Mouse (Mus musculus): ENCODE measurements around the gene Xlr5c. TPM values are rescaled to one million over a fixed set of nuclear protein-coding genes. Genes with fewer than 3 reads are reported as not detected.
A peak's percentile ranks its signal among the peaks of the same experiment; 100 is the strongest.
"Not testable (repeated sequence)": the region's sequence is repeated elsewhere in the genome, so short reads cannot be mapped to it uniquely, and the experiment has no call there.

Xlr5c gene
- polyA plus RNA-seq, 1 experiment from 2014 or later: 0.20 TPM

- TF ChIP-seq CTCF (IDR thresholded peaks at IDR 0.05; ENCODE audit: low read depth): no peak
- Histone ChIP-seq H3K4me2 (ENCODE audit: low read length) (no peak overlapping the region), H3K9me3 (replicated peaks; ENCODE audit: low read length) (no peaks in the 10 kb centered on the region), H3K27me3 (ENCODE audit: insufficient read depth, low read length) (no peaks in the 10 kb centered on the region), H3K36me3 (ENCODE audit: insufficient read depth, low read length) (no peaks in the 10 kb centered on the region), H3K4me1 (replicated peaks; ENCODE audit: insufficient read depth, low read length) (no peaks in the 10 kb centered on the region), H3K9ac (ENCODE audit: low read depth, low read length) (no peak overlapping the region), H3K27ac (no peak overlapping the region), H3K4me3 (replicated peaks; ENCODE audit: low read depth, low read length) (no peak overlapping the region)
- DNase-seq (ENCODE audit: low spot score): no peak
- 72% methylated on average over 3 of the region's 3 CpGs for WGBS
- ATAC-seq (replicated peaks; ENCODE audit: low FRiP score, low read depth): no peak
Measured at GRCm38 (mm10) chrX:73321029-73321428, 28.3 kb upstream of the Xlr5c start.

GRCm38 (mm10) chrX:73312522-73312921, 19.7 kb upstream of the Xlr5c start:
- ATAC-seq (replicated peaks; ENCODE audit: low FRiP score, low read depth) (no peak), DNase-seq (ENCODE audit: low spot score) (peak; percentile 47)
- H3K27me3 ChIP-seq (ENCODE audit: insufficient read depth, low read length): no peaks in the 10 kb centered on the region
- H3K36me3 ChIP-seq (ENCODE audit: insufficient read depth, low read length): no peaks in the 10 kb centered on the region
- H3K4me2 ChIP-seq (ENCODE audit: low read length): no peak overlapping the region
- no peaks in the 10 kb centered on the region for H3K9me3 ChIP-seq (replicated peaks; ENCODE audit: low read length)
- WGBS: 41% methylated on average over 3 of the region's 3 CpGs
- H3K4me3 ChIP-seq (replicated peaks; ENCODE audit: low read depth, low read length): no peak overlapping the region
- no peak overlapping the region for H3K27ac ChIP-seq
- no peak overlapping the region for H3K9ac ChIP-seq (ENCODE audit: low read depth, low read length)
- peak; percentile 59; the same call in 1 of the 2 replicates for TF ChIP-seq CTCF (IDR thresholded peaks at IDR 0.05; ENCODE audit: low read depth)
- H3K4me1 ChIP-seq (replicated peaks; ENCODE audit: insufficient read depth, low read length): no peaks in the 10 kb centered on the region

GRCm38 (mm10) chrX:73295745-73296144, 3.0 kb upstream of the Xlr5c start:
- H3K9me3 ChIP-seq (replicated peaks; ENCODE audit: low read length); H3K9ac ChIP-seq (ENCODE audit: low read depth, low read length); ATAC-seq (replicated peaks; ENCODE audit: low FRiP score, low read depth); H3K4me3 ChIP-seq (replicated peaks; ENCODE audit: low read depth, low read length); H3K27me3 ChIP-seq (ENCODE audit: insufficient read depth, low read length); DNase-seq (ENCODE audit: low spot score); H3K27ac ChIP-seq; H3K4me1 ChIP-seq (replicated peaks; ENCODE audit: insufficient read depth, low read length); H3K36me3 ChIP-seq (ENCODE audit: insufficient read depth, low read length); H3K4me2 ChIP-seq (ENCODE audit: low read length): not testable (repeated sequence)
- WGBS: 61% methylated on average over 6 of the region's 10 CpGs

- not testable (repeated sequence) for H3K4me2 ChIP-seq (ENCODE audit: low read length); H3K4me3 ChIP-seq (replicated peaks; ENCODE audit: low read depth, low read length); H3K36me3 ChIP-seq (ENCODE audit: insufficient read depth, low read length); DNase-seq (ENCODE audit: low spot score); ATAC-seq (replicated peaks; ENCODE audit: low FRiP score, low read depth); H3K27me3 ChIP-seq (ENCODE audit: insufficient read depth, low read length); H3K4me1 ChIP-seq (replicated peaks; ENCODE audit: insufficient read depth, low read length); H3K9ac ChIP-seq (ENCODE audit: low read depth, low read length); H3K27ac ChIP-seq; H3K9me3 ChIP-seq (replicated peaks; ENCODE audit: low read length)
- WGBS: 87% methylated on average over 14 of the region's 14 CpGs
Measured at GRCm38 (mm10) chrX:73265270-73265669, 27.5 kb downstream of the Xlr5c start, which contains the start of gene Xlr3c. Xlr3c (minus strand) TSS chrX:73265390.

- not testable (repeated sequence) for H3K9ac ChIP-seq (ENCODE audit: low read depth, low read length); H3K27me3 ChIP-seq (ENCODE audit: insufficient read depth, low read length); H3K27ac ChIP-seq; ATAC-seq (replicated peaks; ENCODE audit: low FRiP score, low read depth); H3K4me2 ChIP-seq (ENCODE audit: low read length); H3K9me3 ChIP-seq (replicated peaks; ENCODE audit: low read length); H3K4me1 ChIP-seq (replicated peaks; ENCODE audit: insufficient read depth, low read length); DNase-seq (ENCODE audit: low spot score); H3K4me3 ChIP-seq (replicated peaks; ENCODE audit: low read depth, low read length); H3K36me3 ChIP-seq (ENCODE audit: insufficient read depth, low read length)
- WGBS: 88% methylated on average over 1 of the region's 2 CpGs
Measured at GRCm38 (mm10) chrX:73262428-73262827, 30.3 kb downstream of the Xlr5c start.

- H3K27ac ChIP-seq; H3K36me3 ChIP-seq (ENCODE audit: insufficient read depth, low read length); H3K4me2 ChIP-seq (ENCODE audit: low read length); H3K9me3 ChIP-seq (replicated peaks; ENCODE audit: low read length); DNase-seq (ENCODE audit: low spot score); ATAC-seq (replicated peaks; ENCODE audit: low FRiP score, low read depth); H3K4me3 ChIP-seq (replicated peaks; ENCODE audit: low read depth, low read length); H3K9ac ChIP-seq (ENCODE audit: low read depth, low read length); H3K4me1 ChIP-seq (replicated peaks; ENCODE audit: insufficient read depth, low read length); H3K27me3 ChIP-seq (ENCODE audit: insufficient read depth, low read length): not testable (repeated sequence)
- 89% methylated on average over 13 of the region's 14 CpGs for WGBS
Measured at GRCm38 (mm10) chrX:73242821-73243325, 49.9 kb downstream of the Xlr5c start, which contains the start of gene Xlr4c. Xlr4c (minus strand) TSS chrX:73243130.

Other genes starting within 250 kb of the Xlr5c start
- gene Pnma3, start 228.2 kb downstream of the Xlr5c start, polyA plus RNA-seq (2015; fragmentation: Nextera tagmentation; extraction: Ambion mirVana): 0.04 and 0.06 TPM in 2 replicates
- 0.79 and 3.6 TPM in 2 replicates for gene Xlr4a, start 210.5 kb downstream of the Xlr5c start, polyA plus RNA-seq (2015; fragmentation: Nextera tagmentation; extraction: Ambion mirVana)
- 1.7 and 7.6 TPM in 2 replicates for gene Xlr3a, start 195.9 kb downstream of the Xlr5c start, polyA plus RNA-seq (2015; fragmentation: Nextera tagmentation; extraction: Ambion mirVana)
- 0.07 TPM in 1 of 2 replicates, not detected in the other for gene Gm14685, start 175.9 kb downstream of the Xlr5c start, polyA plus RNA-seq (2015; fragmentation: Nextera tagmentation; extraction: Ambion mirVana)
- gene Xlr5b, start 144.2 kb downstream of the Xlr5c start, polyA plus RNA-seq (2015; fragmentation: Nextera tagmentation; extraction: Ambion mirVana): 0.13 and 0.21 TPM in 2 replicates
- gene DXBay18, start 143.5 kb downstream of the Xlr5c start, polyA plus RNA-seq (2015; fragmentation: Nextera tagmentation; extraction: Ambion mirVana): not detected in 2 replicates
- not detected in 2 replicates for gene Spin2d, start 116.0 kb downstream of the Xlr5c start, polyA plus RNA-seq (2015; fragmentation: Nextera tagmentation; extraction: Ambion mirVana)
- gene Xlr3b, start 100.8 kb downstream of the Xlr5c start, polyA plus RNA-seq (2015; fragmentation: Nextera tagmentation; extraction: Ambion mirVana): 1.2 and 26.3 TPM in 2 replicates
- gene Xlr4b, start 78.6 kb downstream of the Xlr5c start, polyA plus RNA-seq (2015; fragmentation: Nextera tagmentation; extraction: Ambion mirVana): 2.8 TPM in 1 of 2 replicates, not detected in the other
- 15.1 and 16.6 TPM in 2 replicates for gene F8a, start 64.7 kb downstream of the Xlr5c start, polyA plus RNA-seq (2015; fragmentation: Nextera tagmentation; extraction: Ambion mirVana)
- 0.14 TPM in 1 of 2 replicates, not detected in the other for gene Xlr4c, start 49.8 kb downstream of the Xlr5c start, polyA plus RNA-seq (2015; fragmentation: Nextera tagmentation; extraction: Ambion mirVana)
- gene Xlr3c, start 27.6 kb downstream of the Xlr5c start, polyA plus RNA-seq (2015; fragmentation: Nextera tagmentation; extraction: Ambion mirVana): 0.09 TPM in 1 of 2 replicates, not detected in the other
- 0.16 TPM in 1 of 2 replicates, not detected in the other for gene Xlr5a, start within 50 bp of the Xlr5c start, polyA plus RNA-seq (2015; fragmentation: Nextera tagmentation; extraction: Ambion mirVana)
- not detected in 2 replicates for gene Gm45015, start 43.9 kb upstream of the Xlr5c start, polyA plus RNA-seq (2015; fragmentation: Nextera tagmentation; extraction: Ambion mirVana)
- gene Zfp275, start 49.6 kb upstream of the Xlr5c start, polyA plus RNA-seq (2015; fragmentation: Nextera tagmentation; extraction: Ambion mirVana): 5.4 and 6.0 TPM in 2 replicates
- gene Gm18336, start 105.8 kb upstream of the Xlr5c start, polyA plus RNA-seq (2015; fragmentation: Nextera tagmentation; extraction: Ambion mirVana): not detected in 2 replicates
- gene Zfp92, start 118.1 kb upstream of the Xlr5c start, polyA plus RNA-seq (2015; fragmentation: Nextera tagmentation; extraction: Ambion mirVana): 0.04 and 0.05 TPM in 2 replicates
- 0.12 and 0.18 TPM in 2 replicates for gene Trex2, start 142.4 kb upstream of the Xlr5c start, polyA plus RNA-seq (2015; fragmentation: Nextera tagmentation; extraction: Ambion mirVana)
- gene Haus7, start 166.1 kb upstream of the Xlr5c start, polyA plus RNA-seq (2015; fragmentation: Nextera tagmentation; extraction: Ambion mirVana): 40.3 and 49.3 TPM in 2 replicates
- 90.4 and 93.4 TPM in 2 replicates for gene Bgn, start 190.6 kb upstream of the Xlr5c start, polyA plus RNA-seq (2015; fragmentation: Nextera tagmentation; extraction: Ambion mirVana)
- 0.11 and 0.22 TPM in 2 replicates for gene Atp2b3, start 210.1 kb upstream of the Xlr5c start, polyA plus RNA-seq (2015; fragmentation: Nextera tagmentation; extraction: Ambion mirVana)